Mouse (Mus musculus): ENCODE measurements around the gene Nos1ap. TPM values are rescaled to one million over a fixed set of nuclear protein-coding genes. Genes with fewer than 3 reads are reported as not detected.

The Nos1ap gene
- polyA plus RNA-seq, 1 experiment = 50.1 TPM

DNA sequence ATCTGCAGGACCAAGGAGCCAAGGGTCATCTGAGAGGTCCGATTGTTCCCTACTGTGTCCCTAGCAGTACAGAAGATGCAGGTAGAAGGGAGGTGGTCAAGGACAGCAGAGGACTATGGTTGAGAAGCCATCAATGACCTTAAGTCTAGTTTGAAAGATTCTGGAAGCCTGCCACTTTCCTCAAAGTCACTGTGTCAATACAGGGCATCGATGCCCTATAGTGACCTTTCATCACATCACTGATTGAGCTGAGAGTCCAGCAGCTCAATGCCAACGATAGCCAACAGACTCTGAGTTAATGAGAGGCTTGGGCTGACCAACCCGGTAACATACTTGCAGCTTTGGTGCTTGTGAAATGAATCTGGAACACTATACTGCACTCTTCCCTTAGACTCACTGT is 264.4 kb downstream of the Nos1ap start:
- DNase-seq = no peak
- TF ChIP-seq POLR2A (IDR thresholded peaks at IDR 0.05; ENCODE audit: borderline replicate concordance, insufficient read depth, low read length) = no peak
- no peak for TF ChIP-seq CTCF (IDR thresholded peaks at IDR 0.05; ENCODE audit: borderline replicate concordance, insufficient read depth, low read depth, low read length)
- no peak overlapping the region for H3K4me3 ChIP-seq (replicated peaks; ENCODE audit: insufficient read depth, low read depth, low read length)
- 93% methylated on average over 4 of the region's 4 CpGs for WGBS
- H3K27me3 ChIP-seq (ENCODE audit: control insufficient read depth, insufficient read depth, low read length) = no peaks in the 10 kb centered on the region
- H3K27ac ChIP-seq (ENCODE audit: insufficient read depth, low read length) = no peak overlapping the region
- H3K4me1 ChIP-seq (ENCODE audit: control insufficient read depth, insufficient read depth, low read length) = no peaks in the 10 kb centered on the region

GRCm38 (mm10) chr1:170324312-170324711 is 265.3 kb downstream of the Nos1ap start:
- no peaks in the 10 kb centered on the region for H3K4me1 ChIP-seq (ENCODE audit: control insufficient read depth, insufficient read depth, low read length)
- TF ChIP-seq CTCF (IDR thresholded peaks at IDR 0.05; ENCODE audit: borderline replicate concordance, insufficient read depth, low read depth, low read length) (no peak), POLR2A (IDR thresholded peaks at IDR 0.05; ENCODE audit: borderline replicate concordance, insufficient read depth, low read length) (no peak)
- WGBS = 98% methylated on average over 1 of the region's 1 CpGs
- H3K27me3 ChIP-seq (ENCODE audit: control insufficient read depth, insufficient read depth, low read length) = no peaks in the 10 kb centered on the region
- DNase-seq = no peak
- H3K4me3 ChIP-seq (replicated peaks; ENCODE audit: insufficient read depth, low read depth, low read length) = no peak overlapping the region
- no peak overlapping the region for H3K27ac ChIP-seq (ENCODE audit: insufficient read depth, low read length)

- no peak for TF ChIP-seq POLR2A (IDR thresholded peaks at IDR 0.05; ENCODE audit: borderline replicate concordance, insufficient read depth, low read length)
- no peak for TF ChIP-seq CTCF (IDR thresholded peaks at IDR 0.05; ENCODE audit: borderline replicate concordance, insufficient read depth, low read depth, low read length)
- no peaks in the 10 kb centered on the region for H3K27me3 ChIP-seq (ENCODE audit: control insufficient read depth, insufficient read depth, low read length)
- no peaks in the 10 kb centered on the region for H3K4me1 ChIP-seq (ENCODE audit: control insufficient read depth, insufficient read depth, low read length)
- no peak for DNase-seq
- no peak overlapping the region for H3K27ac ChIP-seq (ENCODE audit: insufficient read depth, low read length)
- 82% methylated on average over 10 of the region's 10 CpGs for WGBS
- no peak overlapping the region for H3K4me3 ChIP-seq (replicated peaks; ENCODE audit: insufficient read depth, low read depth, low read length)
Measured at GRCm38 (mm10) chr1:170323001-170323400, 266.7 kb downstream of the Nos1ap start.

- WGBS = 88% methylated on average over 2 of the region's 2 CpGs
- Histone ChIP-seq H3K27me3 (ENCODE audit: control insufficient read depth, insufficient read depth, low read length) (no peaks in the 10 kb centered on the region), H3K4me1 (ENCODE audit: control insufficient read depth, insufficient read depth, low read length) (no peaks in the 10 kb centered on the region), H3K27ac (ENCODE audit: insufficient read depth, low read length) (no peak overlapping the region), H3K4me3 (replicated peaks; ENCODE audit: insufficient read depth, low read depth, low read length) (no peak overlapping the region)
- no peak for TF ChIP-seq POLR2A (IDR thresholded peaks at IDR 0.05; ENCODE audit: borderline replicate concordance, insufficient read depth, low read length)
- TF ChIP-seq CTCF (IDR thresholded peaks at IDR 0.05; ENCODE audit: borderline replicate concordance, insufficient read depth, low read depth, low read length) = no peak
- DNase-seq = no peak
Measured at GRCm38 (mm10) chr1:170322046-170322445, 267.6 kb downstream of the Nos1ap start.

GRCm38 (mm10) chr1:170311431-170311830 is 278.2 kb downstream of the Nos1ap start:
- TF ChIP-seq CTCF (IDR thresholded peaks at IDR 0.05; ENCODE audit: borderline replicate concordance, insufficient read depth, low read depth, low read length) (no peak), POLR2A (IDR thresholded peaks at IDR 0.05; ENCODE audit: borderline replicate concordance, insufficient read depth, low read length) (no peak)
- Histone ChIP-seq H3K27me3 (ENCODE audit: control insufficient read depth, insufficient read depth, low read length) (no peaks in the 10 kb centered on the region), H3K27ac (ENCODE audit: insufficient read depth, low read length) (no peak overlapping the region), H3K4me1 (ENCODE audit: control insufficient read depth, insufficient read depth, low read length) (no peaks in the 10 kb centered on the region), H3K4me3 (replicated peaks; ENCODE audit: insufficient read depth, low read depth, low read length) (no peak overlapping the region)
- no peak for DNase-seq
- 79% methylated on average over 6 of the region's 6 CpGs for WGBS

DNA sequence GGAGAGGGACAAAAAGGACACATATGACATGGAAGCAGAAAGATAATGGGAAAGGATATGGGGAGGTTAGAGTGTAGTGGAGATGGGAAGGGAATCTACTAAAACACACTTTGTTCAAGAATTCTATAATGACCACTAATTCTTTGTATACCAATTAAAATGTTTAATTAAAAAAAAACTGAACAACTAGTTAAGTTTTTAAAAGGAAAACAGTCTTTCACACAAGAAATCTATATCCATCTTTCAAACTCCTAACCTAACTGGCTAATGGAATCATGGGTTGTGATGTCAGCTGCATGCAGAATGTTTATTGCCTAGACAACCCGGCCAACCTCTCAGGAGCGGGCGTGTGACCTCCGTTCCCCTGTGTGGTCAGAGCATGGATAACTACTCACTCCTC is 281.2 kb downstream of the Nos1ap start, which contains the start of gene Spata46:
TSS of gene Spata46 (plus strand) at position 301 of the 400 bp plus-strand sequence.
- no peaks in the 10 kb centered on the region for H3K4me1 ChIP-seq (ENCODE audit: control insufficient read depth, insufficient read depth, low read length)
- no peak within 1 kb of the TSS for H3K27ac ChIP-seq (ENCODE audit: insufficient read depth, low read length)
- TF ChIP-seq CTCF (IDR thresholded peaks at IDR 0.05; ENCODE audit: borderline replicate concordance, insufficient read depth, low read depth, low read length) (no peak), POLR2A (IDR thresholded peaks at IDR 0.05; ENCODE audit: borderline replicate concordance, insufficient read depth, low read length) (no peak)
- no peak within 1 kb of the TSS for H3K4me3 ChIP-seq (replicated peaks; ENCODE audit: insufficient read depth, low read depth, low read length)
- no peaks in the 10 kb centered on the region for H3K27me3 ChIP-seq (ENCODE audit: control insufficient read depth, insufficient read depth, low read length)
- 90% methylated on average over 4 of the region's 4 CpGs for WGBS
- DNase-seq = no peak

DNA sequence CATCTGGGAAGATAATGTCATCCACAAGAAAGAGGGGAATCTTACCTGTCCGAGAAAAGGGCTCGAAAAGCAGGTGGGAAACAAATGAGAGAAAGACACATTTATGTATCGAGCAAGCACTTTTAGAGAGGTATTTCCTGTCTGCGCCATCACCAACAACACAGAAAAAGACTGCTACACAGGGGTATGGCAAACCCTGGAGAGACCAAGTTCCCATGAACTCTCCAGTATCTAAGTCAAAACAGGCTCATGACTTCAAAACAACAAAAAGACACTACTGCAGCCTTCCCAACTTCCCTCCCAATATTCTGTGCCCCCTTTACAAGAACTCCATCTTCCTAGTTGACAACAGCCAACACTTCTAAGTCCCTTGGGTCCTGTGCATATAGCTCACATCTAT is 283.4 kb downstream of the Nos1ap start, which contains the start of gene Gm7694:
TSS of gene Gm7694 (minus strand) at position 101 of the 400 bp plus-strand sequence.
- no peaks in the 10 kb centered on the region for H3K27me3 ChIP-seq (ENCODE audit: control insufficient read depth, insufficient read depth, low read length)
- 96% methylated on average over 4 of the region's 4 CpGs for WGBS
- TF ChIP-seq CTCF (IDR thresholded peaks at IDR 0.05; ENCODE audit: borderline replicate concordance, insufficient read depth, low read depth, low read length) (no peak), POLR2A (IDR thresholded peaks at IDR 0.05; ENCODE audit: borderline replicate concordance, insufficient read depth, low read length) (no peak)
- no peak for DNase-seq
- no peaks in the 10 kb centered on the region for H3K4me1 ChIP-seq (ENCODE audit: control insufficient read depth, insufficient read depth, low read length)
- H3K27ac ChIP-seq (ENCODE audit: insufficient read depth, low read length) = no peak within 1 kb of the TSS
- H3K4me3 ChIP-seq (replicated peaks; ENCODE audit: insufficient read depth, low read depth, low read length) = no peak within 1 kb of the TSS

DNA sequence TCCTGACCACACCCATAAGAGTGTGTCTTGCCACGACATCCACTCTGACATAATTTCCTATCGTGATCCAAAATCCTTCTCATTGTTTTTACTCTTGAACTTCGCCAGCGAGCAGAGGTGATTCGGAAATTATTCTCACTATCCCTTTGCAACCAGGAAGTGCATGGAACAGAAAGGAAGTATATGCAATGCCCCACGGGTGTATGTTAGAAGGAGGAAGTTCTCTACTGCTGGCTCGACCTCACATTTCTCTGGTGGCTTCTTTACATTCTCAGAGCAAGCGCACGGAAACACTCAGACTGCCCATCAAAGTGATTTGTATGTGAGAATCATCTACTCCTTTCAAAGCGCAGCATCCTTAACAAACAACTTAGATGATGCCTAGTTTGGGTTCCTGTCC is 284.7 kb downstream of the Nos1ap start:
- TF ChIP-seq POLR2A (IDR thresholded peaks at IDR 0.05; ENCODE audit: borderline replicate concordance, insufficient read depth, low read length) (no peak), CTCF (IDR thresholded peaks at IDR 0.05; ENCODE audit: borderline replicate concordance, insufficient read depth, low read depth, low read length) (no peak)
- H3K27me3 ChIP-seq (ENCODE audit: control insufficient read depth, insufficient read depth, low read length) = no peaks in the 10 kb centered on the region
- no peaks in the 10 kb centered on the region for H3K4me1 ChIP-seq (ENCODE audit: control insufficient read depth, insufficient read depth, low read length)
- DNase-seq = no peak
- H3K4me3 ChIP-seq (replicated peaks; ENCODE audit: insufficient read depth, low read depth, low read length) = no peak overlapping the region
- 93% methylated on average over 10 of the region's 10 CpGs for WGBS
- H3K27ac ChIP-seq (ENCODE audit: insufficient read depth, low read length) = no peak overlapping the region

Measured in cerebellum, adult 2 months (tissue).